Mouse (Mus musculus): ENCODE data around the gene Capn7. TPM values are rescaled to one million over a fixed set of nuclear protein-coding genes. Genes with fewer than 3 reads are reported as not detected.

The Capn7 gene
- polyA plus RNA-seq, 1 experiment from 2014 or later, result 36.8 TPM

- no peak overlapping the region for H3K27ac ChIP-seq (replicated peaks; ENCODE audit: low read depth, low read length)
These were observed 673 bp upstream of the Capn7 start for GRCm38 (mm10) chr14:31335765-31336164.

DNA sequence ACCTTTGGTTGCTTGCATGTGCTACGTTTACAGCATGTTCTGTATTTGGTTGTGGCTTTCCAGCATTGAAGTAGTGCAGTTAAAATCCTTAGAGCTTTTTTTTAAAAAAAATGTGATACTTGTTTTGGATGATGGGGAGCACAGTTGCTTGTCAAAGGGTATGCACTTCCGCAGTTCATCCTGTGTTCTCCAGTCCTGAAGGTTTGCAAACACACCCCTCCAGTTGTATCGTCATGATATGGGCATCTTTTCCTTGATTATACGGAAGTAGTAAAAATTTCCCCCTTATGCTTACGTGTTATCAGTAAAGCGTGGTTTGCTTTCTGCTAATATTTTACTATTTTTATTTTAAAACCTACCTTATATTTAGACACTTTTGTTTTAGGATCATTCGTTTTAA, 968 bp downstream of the Capn7 start:
- Histone ChIP-seq H3K9ac (ENCODE audit: low read length) (no peak overlapping the region), H3K27me3 (ENCODE audit: control insufficient read depth, insufficient read depth, low read length) (no peaks in the 10 kb centered on the region), H3K9me3 (ENCODE audit: control insufficient read depth, low read length) (no peaks in the 10 kb centered on the region), H3K4me1 (ENCODE audit: control insufficient read depth, insufficient read depth, low read length) (0 out of 2 replicates have a peak, but pooled peaks cover 3% of the 10 kb centered on the region), H3K27ac (replicated peaks; ENCODE audit: low read depth, low read length) (no peak overlapping the region; the same call in 1 of the 2 replicates), H3K4me3 (ENCODE audit: low read depth, low read length) (peak overlapping the region; percentile 77), H3K36me3 (ENCODE audit: control insufficient read depth, insufficient read depth, low read length) (no peaks in the 10 kb centered on the region), H3K4me2 (ENCODE audit: low read depth, severe bottlenecking) (peak overlapping the region; percentile 54)
- ATAC-seq (ENCODE audit: insufficient number of reproducible peaks, low FRiP score, low TSS enrichment, low read depth) (no peak), DNase-seq (ENCODE audit: low spot score) (no peak)
- 48% methylated on average over 7 of the region's 7 CpGs for WGBS

More at GRCm38 (mm10) chr14:31335765-31336164, 673 bp upstream of the Capn7 start:
- DNase-seq (ENCODE audit: low spot score) (no peak), ATAC-seq (ENCODE audit: insufficient number of reproducible peaks, low FRiP score, low TSS enrichment, low read depth) (no peak)
- H3K4me1 ChIP-seq (ENCODE audit: control insufficient read depth, insufficient read depth, low read length), result 0 out of 2 replicates have a peak, but pooled peaks cover 3% of the 10 kb centered on the region
- H3K4me2 ChIP-seq (ENCODE audit: low read depth, severe bottlenecking), result peak overlapping the region; percentile 54
- H3K27me3 ChIP-seq (ENCODE audit: control insufficient read depth, insufficient read depth, low read length), result no peaks in the 10 kb centered on the region
- no peaks in the 10 kb centered on the region for H3K9me3 ChIP-seq (ENCODE audit: control insufficient read depth, low read length)
- 61% methylated on average over 3 of the region's 3 CpGs for WGBS
- no peak overlapping the region for H3K9ac ChIP-seq (ENCODE audit: low read length)
- H3K36me3 ChIP-seq (ENCODE audit: control insufficient read depth, insufficient read depth, low read length), result no peaks in the 10 kb centered on the region
- peak overlapping the region; percentile 77 for H3K4me3 ChIP-seq (ENCODE audit: low read depth, low read length)

GRCm38 (mm10) chr14:31337947-31338346, 1.5 kb downstream of the Capn7 start:
- H3K9me3 ChIP-seq (ENCODE audit: control insufficient read depth, low read length), result no peaks in the 10 kb centered on the region
- H3K4me1 ChIP-seq (ENCODE audit: control insufficient read depth, insufficient read depth, low read length), result 0 out of 2 replicates have a peak, but pooled peaks cover 3% of the 10 kb centered on the region
- ATAC-seq (ENCODE audit: insufficient number of reproducible peaks, low FRiP score, low TSS enrichment, low read depth), result no peak
- no peak for DNase-seq (ENCODE audit: low spot score)
- H3K4me2 ChIP-seq (ENCODE audit: low read depth, severe bottlenecking), result peak overlapping the region; percentile 54; the same call in 1 of the 2 replicates
- H3K36me3 ChIP-seq (ENCODE audit: control insufficient read depth, insufficient read depth, low read length), result no peaks in the 10 kb centered on the region
- H3K9ac ChIP-seq (ENCODE audit: low read length), result no peak overlapping the region
- H3K4me3 ChIP-seq (ENCODE audit: low read depth, low read length), result 0 out of 2 replicates have a peak overlapping the region, but pooled peaks have one; percentile 77
- no peaks in the 10 kb centered on the region for H3K27me3 ChIP-seq (ENCODE audit: control insufficient read depth, insufficient read depth, low read length)
- no peak overlapping the region for H3K27ac ChIP-seq (replicated peaks; ENCODE audit: low read depth, low read length)

- WGBS, result 86% methylated on average over 8 of the region's 8 CpGs
- ATAC-seq (ENCODE audit: insufficient number of reproducible peaks, low FRiP score, low TSS enrichment, low read depth) (no peak), DNase-seq (ENCODE audit: low spot score) (no peak)
- Histone ChIP-seq H3K4me1 (ENCODE audit: control insufficient read depth, insufficient read depth, low read length) (no peaks in the 10 kb centered on the region), H3K27me3 (ENCODE audit: control insufficient read depth, insufficient read depth, low read length) (no peaks in the 10 kb centered on the region), H3K4me3 (ENCODE audit: low read depth, low read length) (no peak overlapping the region), H3K4me2 (ENCODE audit: low read depth, severe bottlenecking) (no peak overlapping the region), H3K9ac (ENCODE audit: low read length) (no peak overlapping the region), H3K9me3 (ENCODE audit: control insufficient read depth, low read length) (no peaks in the 10 kb centered on the region), H3K27ac (replicated peaks; ENCODE audit: low read depth, low read length) (no peak overlapping the region), H3K36me3 (ENCODE audit: control insufficient read depth, insufficient read depth, low read length) (no peaks in the 10 kb centered on the region)
These were observed 6.8 kb downstream of the Capn7 start for GRCm38 (mm10) chr14:31343241-31343640.

- WGBS, result 94% methylated on average over 1 of the region's 1 CpGs
- H3K9me3 ChIP-seq (ENCODE audit: control insufficient read depth, low read length), result no peaks in the 10 kb centered on the region
- no peaks in the 10 kb centered on the region for H3K27me3 ChIP-seq (ENCODE audit: control insufficient read depth, insufficient read depth, low read length)
- no peak overlapping the region for H3K4me3 ChIP-seq (ENCODE audit: low read depth, low read length)
- no peaks in the 10 kb centered on the region for H3K36me3 ChIP-seq (ENCODE audit: control insufficient read depth, insufficient read depth, low read length)
- no peak overlapping the region for H3K4me2 ChIP-seq (ENCODE audit: low read depth, severe bottlenecking)
- ATAC-seq (ENCODE audit: insufficient number of reproducible peaks, low FRiP score, low TSS enrichment, low read depth) (no peak), DNase-seq (ENCODE audit: low spot score) (no peak)
- H3K9ac ChIP-seq (ENCODE audit: low read length), result no peak overlapping the region
- no peak overlapping the region for H3K27ac ChIP-seq (replicated peaks; ENCODE audit: low read depth, low read length)
- no peaks in the 10 kb centered on the region for H3K4me1 ChIP-seq (ENCODE audit: control insufficient read depth, insufficient read depth, low read length)
These were observed 8.9 kb downstream of the Capn7 start for GRCm38 (mm10) chr14:31345367-31345766.

GRCm38 (mm10) chr14:31362236-31362635, 25.8 kb downstream of the Capn7 start:
- no peak for ATAC-seq (ENCODE audit: insufficient number of reproducible peaks, low FRiP score, low TSS enrichment, low read depth)
- 89% methylated on average over 2 of the region's 2 CpGs for WGBS

DNA sequence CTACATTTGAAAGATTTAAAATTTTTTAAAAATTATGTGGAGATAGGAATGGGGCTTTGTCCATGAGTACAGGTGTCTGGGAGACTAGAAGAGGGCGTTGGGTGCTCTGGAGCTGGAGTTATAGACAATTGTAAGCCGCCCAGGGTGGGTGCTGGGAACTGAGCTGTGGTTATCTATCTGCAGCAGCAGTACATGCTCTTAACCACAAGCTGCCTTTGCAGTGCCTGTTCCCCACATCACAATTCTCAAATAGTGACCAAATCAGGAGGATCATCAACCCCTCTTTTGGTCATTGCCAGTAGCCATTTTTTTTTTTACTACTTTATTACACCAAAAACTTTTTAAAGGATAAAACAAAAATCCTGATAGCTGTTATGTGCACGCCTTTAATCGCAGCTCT, 28.2 kb downstream of the Capn7 start:
- H3K9me3 ChIP-seq (ENCODE audit: control insufficient read depth, low read length), result no peaks in the 10 kb centered on the region
- no peak overlapping the region for H3K4me2 ChIP-seq (ENCODE audit: low read depth, severe bottlenecking)
- H3K27ac ChIP-seq (replicated peaks; ENCODE audit: low read depth, low read length), result no peak overlapping the region
- ATAC-seq (ENCODE audit: insufficient number of reproducible peaks, low FRiP score, low TSS enrichment, low read depth) (no peak), DNase-seq (ENCODE audit: low spot score) (no peak)
- H3K4me1 ChIP-seq (ENCODE audit: control insufficient read depth, insufficient read depth, low read length), result no peaks in the 10 kb centered on the region
- H3K36me3 ChIP-seq (ENCODE audit: control insufficient read depth, insufficient read depth, low read length), result peaks cover 12% of the 10 kb centered on the region
- H3K27me3 ChIP-seq (ENCODE audit: control insufficient read depth, insufficient read depth, low read length), result no peaks in the 10 kb centered on the region
- H3K4me3 ChIP-seq (ENCODE audit: low read depth, low read length), result no peak overlapping the region
- WGBS, result 92% methylated on average over 4 of the region's 4 CpGs
- no peak overlapping the region for H3K9ac ChIP-seq (ENCODE audit: low read length)

More at GRCm38 (mm10) chr14:31362236-31362635, 25.8 kb downstream of the Capn7 start:
- Histone ChIP-seq H3K9me3 (ENCODE audit: control insufficient read depth, low read length) (no peaks in the 10 kb centered on the region), H3K4me1 (ENCODE audit: control insufficient read depth, insufficient read depth, low read length) (no peaks in the 10 kb centered on the region), H3K4me3 (ENCODE audit: low read depth, low read length) (no peak overlapping the region), H3K27ac (replicated peaks; ENCODE audit: low read depth, low read length) (no peak overlapping the region), H3K36me3 (ENCODE audit: control insufficient read depth, insufficient read depth, low read length) (peaks cover 13% of the 10 kb centered on the region), H3K9ac (ENCODE audit: low read length) (no peak overlapping the region), H3K27me3 (ENCODE audit: control insufficient read depth, insufficient read depth, low read length) (no peaks in the 10 kb centered on the region), H3K4me2 (ENCODE audit: low read depth, severe bottlenecking) (no peak overlapping the region)
- no peak for DNase-seq (ENCODE audit: low spot score)

- no peak overlapping the region for H3K9ac ChIP-seq (ENCODE audit: low read length)
- no peaks in the 10 kb centered on the region for H3K4me1 ChIP-seq (ENCODE audit: control insufficient read depth, insufficient read depth, low read length)
- H3K4me2 ChIP-seq (ENCODE audit: low read depth, severe bottlenecking), result no peak overlapping the region
- ATAC-seq (ENCODE audit: insufficient number of reproducible peaks, low FRiP score, low TSS enrichment, low read depth), result no peak
- H3K27ac ChIP-seq (replicated peaks; ENCODE audit: low read depth, low read length), result no peak overlapping the region
- peaks cover 12% of the 10 kb centered on the region for H3K36me3 ChIP-seq (ENCODE audit: control insufficient read depth, insufficient read depth, low read length)
- H3K27me3 ChIP-seq (ENCODE audit: control insufficient read depth, insufficient read depth, low read length), result no peaks in the 10 kb centered on the region
- H3K4me3 ChIP-seq (ENCODE audit: low read depth, low read length), result no peak overlapping the region
- H3K9me3 ChIP-seq (ENCODE audit: control insufficient read depth, low read length), result no peaks in the 10 kb centered on the region
- DNase-seq (ENCODE audit: low spot score), result peak; percentile 75
These were observed 28.9 kb downstream of the Capn7 start for GRCm38 (mm10) chr14:31365350-31365749.

GRCm38 (mm10) chr14:31367951-31368350, 31.5 kb downstream of the Capn7 start:
- WGBS, result 94% methylated on average over 7 of the region's 7 CpGs

More at GRCm38 (mm10) chr14:31367951-31368350, 31.5 kb downstream of the Capn7 start:
- Histone ChIP-seq H3K4me1 (ENCODE audit: control insufficient read depth, insufficient read depth, low read length) (no peaks in the 10 kb centered on the region), H3K9me3 (ENCODE audit: control insufficient read depth, low read length) (no peaks in the 10 kb centered on the region), H3K4me3 (ENCODE audit: low read depth, low read length) (no peak overlapping the region), H3K27me3 (ENCODE audit: control insufficient read depth, insufficient read depth, low read length) (no peaks in the 10 kb centered on the region), H3K4me2 (ENCODE audit: low read depth, severe bottlenecking) (no peak overlapping the region), H3K9ac (ENCODE audit: low read length) (no peak overlapping the region), H3K27ac (replicated peaks; ENCODE audit: low read depth, low read length) (no peak overlapping the region), H3K36me3 (ENCODE audit: control insufficient read depth, insufficient read depth, low read length) (peaks cover 17% of the 10 kb centered on the region)
- no peak for ATAC-seq (ENCODE audit: insufficient number of reproducible peaks, low FRiP score, low TSS enrichment, low read depth)
- no peak for DNase-seq (ENCODE audit: low spot score)
